Mouse (Mus musculus): ENCODE results near the gene Trem1. TPM values are rescaled to one million over a fixed set of nuclear protein-coding genes. Genes with fewer than 3 reads are reported as not detected.

Trem1 gene
- polyA plus RNA-seq, 1 experiment, result 0.03 TPM

DNA sequence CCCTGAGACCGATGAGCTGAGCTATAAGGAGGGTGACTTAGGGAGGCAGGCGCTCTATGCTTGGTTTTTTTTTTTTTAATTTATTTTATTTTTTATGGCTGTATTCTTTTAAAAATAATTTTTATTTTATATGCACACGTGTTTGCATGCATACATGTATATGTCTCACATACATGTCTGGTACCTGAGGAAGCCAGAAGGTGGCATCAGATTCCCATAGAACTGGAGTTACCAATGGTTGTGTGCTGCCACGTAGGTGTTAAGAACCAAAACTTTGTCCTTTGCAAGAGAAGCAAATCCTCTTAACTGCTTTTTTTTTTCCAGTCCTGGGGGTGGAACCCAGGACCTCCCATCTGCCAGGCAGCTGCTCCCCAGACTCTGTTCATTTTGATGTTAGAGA, 1.2 kb downstream of the Trem1 start:
- TF ChIP-seq POLR2A (IDR thresholded peaks at IDR 0.05; ENCODE audit: borderline replicate concordance, insufficient read depth, low read length), result no peak
- no peak for TF ChIP-seq CTCF (IDR thresholded peaks at IDR 0.05; ENCODE audit: borderline replicate concordance, insufficient read depth, low read depth, low read length)
- H3K4me1 ChIP-seq (ENCODE audit: control insufficient read depth, insufficient read depth, low read length), result no peaks in the 10 kb centered on the region
- WGBS, result 88% methylated on average over 4 of the region's 4 CpGs
- DNase-seq, result no peak
- H3K27ac ChIP-seq (ENCODE audit: insufficient read depth, low read length), result no peak overlapping the region
- no peaks in the 10 kb centered on the region for H3K27me3 ChIP-seq (ENCODE audit: control insufficient read depth, insufficient read depth, low read length)
- no peak overlapping the region for H3K4me3 ChIP-seq (replicated peaks; ENCODE audit: insufficient read depth, low read depth, low read length)

DNA sequence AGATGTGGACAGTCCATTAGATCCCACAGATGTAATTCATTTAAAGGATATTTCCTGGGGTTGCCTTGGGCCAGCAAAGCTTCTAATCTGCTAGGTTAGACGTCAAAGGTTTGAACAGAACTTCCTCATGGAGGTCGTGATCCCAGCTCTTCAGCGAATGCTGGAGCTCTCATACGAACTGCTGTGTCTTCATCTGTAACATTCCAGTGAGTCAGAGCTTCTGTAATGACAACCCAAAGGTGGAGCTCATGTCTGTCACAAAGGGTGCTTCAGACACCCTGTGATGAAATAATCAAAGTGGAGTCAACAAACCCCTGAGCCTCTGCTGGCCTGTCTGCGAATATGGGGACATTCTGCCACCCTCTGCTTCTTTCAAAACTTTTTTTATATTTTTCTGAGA, 2.0 kb downstream of the Trem1 start:
- Histone ChIP-seq H3K4me3 (replicated peaks; ENCODE audit: insufficient read depth, low read depth, low read length) (no peak overlapping the region), H3K27me3 (ENCODE audit: control insufficient read depth, insufficient read depth, low read length) (no peaks in the 10 kb centered on the region), H3K4me1 (ENCODE audit: control insufficient read depth, insufficient read depth, low read length) (no peaks in the 10 kb centered on the region), H3K27ac (ENCODE audit: insufficient read depth, low read length) (no peak overlapping the region)
- TF ChIP-seq CTCF (IDR thresholded peaks at IDR 0.05; ENCODE audit: borderline replicate concordance, insufficient read depth, low read depth, low read length) (no peak), POLR2A (IDR thresholded peaks at IDR 0.05; ENCODE audit: borderline replicate concordance, insufficient read depth, low read length) (no peak)
- no peak for DNase-seq
- WGBS, result 77% methylated on average over 5 of the region's 5 CpGs

GRCm38 (mm10) chr17:48235773-48236370, 3.3 kb downstream of the Trem1 start:
- no peak for TF ChIP-seq POLR2A (IDR thresholded peaks at IDR 0.05; ENCODE audit: borderline replicate concordance, insufficient read depth, low read length)
- TF ChIP-seq CTCF (IDR thresholded peaks at IDR 0.05; ENCODE audit: borderline replicate concordance, insufficient read depth, low read depth, low read length), result no peak
- no peak for DNase-seq
- Histone ChIP-seq H3K4me3 (replicated peaks; ENCODE audit: insufficient read depth, low read depth, low read length) (no peak overlapping the region), H3K4me1 (ENCODE audit: control insufficient read depth, insufficient read depth, low read length) (no peaks in the 10 kb centered on the region), H3K27ac (ENCODE audit: insufficient read depth, low read length) (no peak overlapping the region), H3K27me3 (ENCODE audit: control insufficient read depth, insufficient read depth, low read length) (no peaks in the 10 kb centered on the region)
- 63% methylated on average over 4 of the region's 4 CpGs for WGBS

DNA sequence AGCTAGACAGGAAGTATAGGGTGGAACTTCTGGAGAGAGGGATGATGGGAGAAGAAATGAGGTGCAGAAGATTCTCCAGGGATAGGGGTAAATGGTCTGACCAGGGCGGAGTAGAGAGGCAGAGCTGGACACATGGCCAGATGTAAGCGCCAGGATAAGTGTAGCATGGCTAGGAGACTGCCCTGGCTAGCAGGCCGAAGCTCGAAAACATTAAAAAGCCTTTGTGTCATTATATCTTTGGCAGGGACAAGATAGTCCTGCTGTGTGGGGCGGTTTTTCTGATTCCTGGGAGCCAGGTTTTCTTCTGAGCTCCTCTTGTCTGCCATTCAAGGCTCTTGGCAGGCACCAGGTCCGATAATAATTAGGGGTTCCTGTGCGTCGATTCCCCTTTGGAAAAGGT, 5.1 kb downstream of the Trem1 start:
- TF ChIP-seq CTCF (IDR thresholded peaks at IDR 0.05; ENCODE audit: borderline replicate concordance, insufficient read depth, low read depth, low read length) (no peak), POLR2A (IDR thresholded peaks at IDR 0.05; ENCODE audit: borderline replicate concordance, insufficient read depth, low read length) (no peak)

DNA sequence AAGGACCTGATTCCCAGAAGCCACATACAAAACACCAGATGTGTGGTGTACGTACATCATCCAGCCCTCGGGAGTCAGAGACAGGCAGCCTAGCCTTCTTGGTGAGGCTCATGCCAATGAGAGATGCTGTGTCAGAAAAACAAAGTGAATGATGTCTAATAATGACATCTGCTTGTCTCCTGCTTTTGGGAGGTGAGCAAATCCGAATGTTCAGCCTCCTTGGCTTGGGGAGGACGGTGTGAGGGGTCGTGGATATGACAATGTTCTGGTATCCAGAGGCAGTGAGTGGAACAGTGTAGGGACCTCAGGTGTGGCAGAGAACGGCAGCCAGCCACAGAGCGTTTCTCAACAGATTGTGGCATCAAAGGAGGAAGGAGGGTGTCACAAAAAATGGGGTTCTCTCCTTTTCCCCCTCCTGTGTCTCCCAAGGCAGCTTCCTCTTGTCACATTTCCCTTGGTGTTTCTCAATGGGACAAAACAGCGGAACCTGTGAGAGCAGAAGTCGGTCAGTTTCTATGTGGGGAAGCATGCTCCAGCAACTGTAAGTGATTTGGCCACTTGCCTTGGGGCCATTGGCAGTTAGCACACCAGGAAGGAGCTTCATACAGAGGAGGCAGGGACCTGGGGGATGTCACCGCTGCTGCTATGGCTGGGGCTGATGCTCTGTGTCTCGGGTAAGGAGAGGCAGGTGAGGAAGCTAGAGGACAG, 14.8 kb downstream of the Trem1 start, which contains the start of gene Trem3:
Gene Trem3 (plus strand): TSS at position 557 of the 708 bp plus-strand sequence.
- Histone ChIP-seq H3K27me3 (ENCODE audit: control insufficient read depth, insufficient read depth, low read length) (no peaks in the 10 kb centered on the region), H3K4me3 (replicated peaks; ENCODE audit: insufficient read depth, low read depth, low read length) (no peak within 1 kb of the TSS), H3K27ac (ENCODE audit: insufficient read depth, low read length) (no peak within 1 kb of the TSS), H3K4me1 (ENCODE audit: control insufficient read depth, insufficient read depth, low read length) (no peaks in the 10 kb centered on the region)
- no peak for DNase-seq
- 74% methylated on average over 11 of the region's 11 CpGs for WGBS
- TF ChIP-seq CTCF (IDR thresholded peaks at IDR 0.05; ENCODE audit: borderline replicate concordance, insufficient read depth, low read depth, low read length) (no peak), POLR2A (IDR thresholded peaks at IDR 0.05; ENCODE audit: borderline replicate concordance, insufficient read depth, low read length) (no peak)

More for the DNA sequence above, 5.1 kb downstream of the Trem1 start:
- WGBS, result 57% methylated on average over 8 of the region's 8 CpGs
- H3K4me3 ChIP-seq (replicated peaks; ENCODE audit: insufficient read depth, low read depth, low read length), result no peak overlapping the region
- DNase-seq, result no peak
- H3K4me1 ChIP-seq (ENCODE audit: control insufficient read depth, insufficient read depth, low read length), result no peaks in the 10 kb centered on the region
- H3K27me3 ChIP-seq (ENCODE audit: control insufficient read depth, insufficient read depth, low read length), result no peaks in the 10 kb centered on the region
- no peak overlapping the region for H3K27ac ChIP-seq (ENCODE audit: insufficient read depth, low read length)

GRCm38 (mm10) chr17:48249039-48249438, 16.5 kb downstream of the Trem1 start:
- Histone ChIP-seq H3K4me3 (replicated peaks; ENCODE audit: insufficient read depth, low read depth, low read length) (no peak overlapping the region), H3K4me1 (ENCODE audit: control insufficient read depth, insufficient read depth, low read length) (no peaks in the 10 kb centered on the region), H3K27me3 (ENCODE audit: control insufficient read depth, insufficient read depth, low read length) (no peaks in the 10 kb centered on the region), H3K27ac (ENCODE audit: insufficient read depth, low read length) (no peak overlapping the region)
- TF ChIP-seq POLR2A (IDR thresholded peaks at IDR 0.05; ENCODE audit: borderline replicate concordance, insufficient read depth, low read length) (no peak), CTCF (IDR thresholded peaks at IDR 0.05; ENCODE audit: borderline replicate concordance, insufficient read depth, low read depth, low read length) (no peak)
- no peak for DNase-seq

DNA sequence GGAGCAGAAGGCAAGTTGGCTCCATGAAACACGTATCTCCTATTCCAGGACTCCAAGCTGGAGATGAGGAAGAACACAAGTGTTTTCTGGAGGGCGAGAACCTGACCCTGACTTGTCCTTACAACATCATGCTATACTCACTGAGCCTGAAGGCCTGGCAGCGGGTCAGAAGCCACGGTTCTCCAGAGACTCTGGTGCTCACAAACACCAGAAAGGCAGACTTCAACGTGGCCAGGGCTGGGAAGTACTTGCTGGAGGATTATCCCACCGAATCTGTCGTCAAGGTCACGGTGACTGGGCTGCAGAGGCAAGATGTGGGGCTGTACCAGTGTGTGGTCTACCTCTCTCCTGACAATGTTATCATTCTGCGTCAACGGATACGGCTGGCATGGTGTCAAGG, 16.9 kb downstream of the Trem1 start:
- H3K27me3 ChIP-seq (ENCODE audit: control insufficient read depth, insufficient read depth, low read length), result no peaks in the 10 kb centered on the region
- WGBS, result 75% methylated on average over 11 of the region's 11 CpGs
- no peak overlapping the region for H3K4me3 ChIP-seq (replicated peaks; ENCODE audit: insufficient read depth, low read depth, low read length)
- no peak overlapping the region for H3K27ac ChIP-seq (ENCODE audit: insufficient read depth, low read length)
- no peak for DNase-seq
- TF ChIP-seq POLR2A (IDR thresholded peaks at IDR 0.05; ENCODE audit: borderline replicate concordance, insufficient read depth, low read length), result no peak
- no peak for TF ChIP-seq CTCF (IDR thresholded peaks at IDR 0.05; ENCODE audit: borderline replicate concordance, insufficient read depth, low read depth, low read length)
- H3K4me1 ChIP-seq (ENCODE audit: control insufficient read depth, insufficient read depth, low read length), result no peaks in the 10 kb centered on the region

- Histone ChIP-seq H3K27me3 (ENCODE audit: control insufficient read depth, insufficient read depth, low read length) (no peaks in the 10 kb centered on the region), H3K4me3 (replicated peaks; ENCODE audit: insufficient read depth, low read depth, low read length) (no peak overlapping the region), H3K4me1 (ENCODE audit: control insufficient read depth, insufficient read depth, low read length) (no peaks in the 10 kb centered on the region), H3K27ac (ENCODE audit: insufficient read depth, low read length) (no peak overlapping the region)
- DNase-seq, result no peak
- WGBS, result 91% methylated on average over 7 of the region's 7 CpGs
- TF ChIP-seq CTCF (IDR thresholded peaks at IDR 0.05; ENCODE audit: borderline replicate concordance, insufficient read depth, low read depth, low read length) (no peak), POLR2A (IDR thresholded peaks at IDR 0.05; ENCODE audit: borderline replicate concordance, insufficient read depth, low read length) (no peak)
Observed at GRCm38 (mm10) chr17:48250631-48251030, 18.1 kb downstream of the Trem1 start.

All from cerebellum, adult 2 months (tissue).